ENCODE assay signal across 8 mouse cellular contexts in the genomic region with DNA sequence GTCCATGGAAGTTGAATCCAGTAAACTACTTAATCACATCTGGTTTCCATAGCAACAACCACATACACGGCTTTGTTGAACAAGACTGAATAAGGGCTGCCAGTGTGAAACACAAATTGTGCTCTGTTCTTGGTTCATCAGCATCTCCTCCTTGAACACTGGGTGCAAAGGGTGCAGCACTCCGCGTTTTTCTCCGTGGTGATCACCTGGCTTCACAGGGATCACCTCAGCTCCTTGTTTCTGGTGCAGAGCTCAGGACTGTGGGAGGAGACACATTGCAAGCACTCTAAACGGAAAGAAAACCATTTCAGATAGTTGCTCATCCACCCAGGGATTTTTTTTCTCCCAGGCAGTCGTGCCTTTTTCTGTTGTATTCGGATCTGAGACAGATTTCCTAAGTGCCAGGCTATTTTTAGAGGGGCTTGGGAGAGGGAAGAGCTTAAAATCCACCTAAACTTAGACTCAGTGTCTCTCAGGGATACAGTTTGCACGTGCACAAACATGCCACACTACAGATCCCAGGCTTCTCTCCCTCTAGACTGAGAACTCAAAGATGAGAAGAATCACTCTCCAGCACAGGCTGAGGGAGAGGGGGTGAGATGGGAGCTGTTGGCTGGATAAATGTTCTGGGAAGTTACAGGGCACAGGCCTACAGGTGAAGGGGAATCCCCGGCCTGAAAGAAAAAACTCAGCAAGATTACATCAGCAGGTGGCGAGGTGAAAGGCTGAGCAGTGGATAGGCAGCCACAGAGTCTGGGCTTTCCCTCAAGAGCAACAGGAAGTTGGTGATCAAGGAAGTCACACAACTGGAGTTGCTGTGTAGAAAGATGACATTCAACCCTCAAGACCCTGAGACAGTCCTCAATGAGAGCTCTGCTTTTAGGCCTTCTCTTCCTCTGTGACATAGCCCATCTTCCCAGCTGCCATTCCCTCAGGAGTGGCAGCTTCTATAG. TPM values are rescaled to one million over a fixed set of nuclear protein-coding genes. Genes with fewer than 3 reads are reported as not detected.
DNase-seq lines count a peak whose midpoint lies in the region; ATAC-seq and TF ChIP-seq lines count a peak whose summit lies in the region.

No protein-coding gene starts in this region.

- WGBS in heart, adult 2 months, result 20% methylated on average over 10 of the region's 10 CpGs

- no peak for TF ChIP-seq EP300 in heart, adult 2 months (IDR thresholded peaks at IDR 0.05; ENCODE audit: insufficient read depth, low read depth, low read length)

- intact Hi-C loops in heart, adult 2 months (cut with DNase I), result no loop called here

- H3K36me3 ChIP-seq in heart, adult 2 months (ENCODE audit: control insufficient read depth, insufficient read depth, low read length), result no peaks in the 10 kb centered on the region; the same call in 1 of the 2 replicates

- H3K4me3 ChIP-seq in heart, adult 2 months, result no peak overlapping the region

- no peaks in the 10 kb centered on the region for H3K79me2 ChIP-seq in heart, adult 2 months (replicated peaks; ENCODE audit: control insufficient read depth, insufficient read depth, low read length)

- peak; percentile 22 for DNase-seq in kidney, postnatal 10 days
- no peak for DNase-seq in kidney, adult 18-20 months
- DNase-seq in adipocyte (ENCODE audit: low spot score), result peak; percentile 83
- DNase-seq in heart, adult 2 months, result peak; percentile 50 to 61
- peak; percentile 36 to 51 for DNase-seq in layer of hippocampus, postnatal 14 days (ENCODE audit: low spot score in 2 of 2)
- DNase-seq in thymus, postnatal 0 days (ENCODE audit: low spot score), result peak; percentile 77
- DNase-seq in cerebellum, postnatal 36 days, result no peak

- no peak for TF ChIP-seq CTCF in heart, adult 2 months (IDR thresholded peaks at IDR 0.05)

- H3K4me1 ChIP-seq in heart, adult 2 months (ENCODE audit: control insufficient read depth, insufficient read depth, low read length), result peaks cover 9% of the 10 kb centered on the region

- H3K9ac ChIP-seq in heart, adult 2 months (ENCODE audit: low read depth, low read length), result no peak overlapping the region

- peak overlapping the region; percentile 59 for H3K27ac ChIP-seq in heart, adult 2 months

- ATAC-seq in monocyte, adult 5-6 weeks (replicated peaks; ENCODE audit: insufficient number of reproducible peaks, low FRiP score, low TSS enrichment, poor library complexity, severe bottlenecking), result peak; percentile 77

- no peak for TF ChIP-seq POLR2A in heart, adult 2 months (IDR thresholded peaks at IDR 0.05; ENCODE audit: insufficient read depth, low read depth, low read length)

- H3K27me3 ChIP-seq in heart, adult 2 months (ENCODE audit: control insufficient read depth, insufficient read depth, low read length), result no peaks in the 10 kb centered on the region

RNA-seq across cellular contexts. Expression of gene Gpcpd1, which starts 19.9 kb away (rescaled TPM):
- 100 to 1,000 TPM; 135 to 224 TPM for total RNA-seq in heart, adult 2 months (2021)
- 37.5 and 76.6 TPM in 2 replicates for polyA plus RNA-seq in heart, adult 2 months (2012; rRNA removed)
- total RNA-seq in layer of hippocampus, postnatal 14 days (2021), result 100 to 1,000 TPM; 101 to 116 TPM
- 230 to 311 TPM (median 284 TPM) in 3 replicates for total RNA-seq in monocyte, adult 5-6 weeks (2017)
- 48.1 and 52.3 TPM in 2 replicates for polyA plus RNA-seq in thymus, postnatal 0 days (2015; fragmentation: Nextera tagmentation; extraction: Ambion mirVana)

Comparison
In these comparisons a context has a peak if more than half of its experiments do, and no peak if none do; other contexts are left out.
1. DNase-seq: peak in kidney, postnatal 10 days (single experiment), adipocyte (single experiment), heart, adult 2 months (2 of 2), layer of hippocampus, postnatal 14 days (2 of 2) and thymus, postnatal 0 days (single experiment); none in kidney, adult 18-20 months (single experiment) and cerebellum, postnatal 36 days (0 of 2).